Mouse (Mus musculus) monocyte, adult 5-6 weeks (primary cell): Measurements from ENCODE around the gene Alpk1. TPM values are rescaled to one million over a fixed set of nuclear protein-coding genes. Genes with fewer than 3 reads are reported as not detected.
"Not testable (repeated sequence)": the region's sequence is repeated elsewhere in the genome, so short reads cannot be mapped to it uniquely, and the experiment has no call there.

Experiments
- ATAC-seq: fragments of 153-309, 156-312 bp; replicated peaks from 2 replicates; pipeline ENCODE4 v1.8.0; 2017; ENCODE audit warnings: mild to moderate bottlenecking; ENCODE audit not compliant: low TSS enrichment, insufficient number of reproducible peaks, severe bottlenecking, poor library complexity, low FRiP score
- total RNA-seq: library from RNA; stranded (forward); fragments of 200-1000, 200-491, 200-594 nt; gene quantifications from 3 replicates; pipeline ENCODE4 v1.2.3, GENCODE M21; 2017

Alpk1 gene
- total RNA-seq, 1 experiment from 2014 or later = 44.3 TPM

GRCm38 (mm10) chr3:127791595-127792561, 11.6 kb upstream of the Alpk1 start:
- no peak for ATAC-seq

- ATAC-seq = no peak
Measured at GRCm38 (mm10) chr3:127791056-127791483, 10.7 kb upstream of the Alpk1 start.

- ATAC-seq = peak; percentile 71
Measured at GRCm38 (mm10) chr3:127790234-127791055, 10.1 kb upstream of the Alpk1 start.

- peak; percentile 56 for ATAC-seq
Measured at GRCm38 (mm10) chr3:127789500-127790191, 9.3 kb upstream of the Alpk1 start, which contains the start of gene Tifa. Tifa (plus strand) TSS chr3:127789805.

- no peak for ATAC-seq
Measured at GRCm38 (mm10) chr3:127788919-127789318, 8.6 kb upstream of the Alpk1 start.

GRCm38 (mm10) chr3:127788038-127788437, 7.7 kb upstream of the Alpk1 start:
- no peak for ATAC-seq

GRCm38 (mm10) chr3:127787032-127787431, 6.7 kb upstream of the Alpk1 start:
- ATAC-seq = no peak

GRCm38 (mm10) chr3:127783680-127784079, 3.4 kb upstream of the Alpk1 start:
- ATAC-seq = not testable (repeated sequence)

GRCm38 (mm10) chr3:127782921-127783320, 2.6 kb upstream of the Alpk1 start:
- no peak for ATAC-seq

GRCm38 (mm10) chr3:127780921-127781320, 594 bp upstream of the Alpk1 start:
- ATAC-seq = no peak

GRCm38 (mm10) chr3:127769146-127769545, 11.2 kb downstream of the Alpk1 start:
- ATAC-seq = peak; percentile 99

GRCm38 (mm10) chr3:127765971-127766370, 14.4 kb downstream of the Alpk1 start:
- ATAC-seq = no peak

GRCm38 (mm10) chr3:127764541-127764940, 15.8 kb downstream of the Alpk1 start:
- ATAC-seq = no peak

GRCm38 (mm10) chr3:127763076-127763612, 17.2 kb downstream of the Alpk1 start:
- peak; percentile 93 for ATAC-seq

GRCm38 (mm10) chr3:127762403-127762802, 17.9 kb downstream of the Alpk1 start:
- ATAC-seq = peak; percentile 44; the same call in 1 of the 2 replicates

GRCm38 (mm10) chr3:127759212-127759611, 21.1 kb downstream of the Alpk1 start:
- ATAC-seq = no peak

- ATAC-seq = no peak
Measured at GRCm38 (mm10) chr3:127758806-127759205, 21.5 kb downstream of the Alpk1 start.

GRCm38 (mm10) chr3:127757886-127758301, 22.4 kb downstream of the Alpk1 start:
- ATAC-seq = no peak
